Mouse (Mus musculus) intestine, embryonic 14.5 days (tissue): ENCODE measurements around the gene Lpcat3. TPM values are rescaled to one million over a fixed set of nuclear protein-coding genes. Genes with fewer than 3 reads are reported as not detected.
"Not testable (repeated sequence)": the region's sequence is repeated elsewhere in the genome, so short reads cannot be mapped to it uniquely, and the experiment has no call there.

Experiments
- ATAC-seq: fragments of 200-750 bp; cut with Nextera tagmentation; replicated peaks from 2 replicates; pipeline ENCODE4 v1.8.0; 2017; ENCODE audit warnings: low read depth, moderate number of reproducible peaks, moderate TSS enrichment, moderate library complexity; ENCODE audit not compliant: low FRiP score, low TSS enrichment
- DNase-seq: peaks from one replicate; pipeline ENCODE4 v3.0.0-alpha.2; 2018; ENCODE audit warnings: low spot score
- H3K27ac ChIP-seq: fragments of 300-500 bp; sonication (generic); 2 replicates; pipeline ENCODE4 v1.5.1; 2014; ENCODE audit warnings: low read depth, mild to moderate bottlenecking, control low read depth
- H3K27me3 ChIP-seq: fragments of 300-500 bp; sonication (generic); replicated peaks from 2 replicates; pipeline ENCODE4 v1.6.1; 2014; ENCODE audit warnings: low read length, control low read depth; ENCODE audit not compliant: control insufficient read depth, insufficient read depth
- H3K36me3 ChIP-seq: fragments of 300-500 bp; sonication (generic); 2 replicates; pipeline ENCODE4 v1.6.1; 2014; ENCODE audit warnings: low read length, control low read depth; ENCODE audit not compliant: control insufficient read depth, insufficient read depth
- H3K4me1 ChIP-seq: fragments of 300-500 bp; sonication (generic); replicated peaks from 2 replicates; pipeline ENCODE4 v1.6.1; 2014; ENCODE audit warnings: low read length, control low read depth, mixed read lengths; ENCODE audit not compliant: control insufficient read depth, insufficient read depth
- H3K4me2 ChIP-seq: fragments of 300-500 bp; sonication (generic); 2 replicates; pipeline ENCODE4 v1.6.1; 2014; ENCODE audit warnings: low read length
- H3K4me3 ChIP-seq: fragments of 300-500 bp; sonication (generic); 2 replicates; pipeline ENCODE4 v1.5.1; 2014; ENCODE audit warnings: low read depth, low read length, control low read depth, mixed read lengths
- H3K9ac ChIP-seq: fragments of 300-500 bp; sonication (generic); 2 replicates; pipeline ENCODE4 v1.6.1; 2014; ENCODE audit warnings: mild to moderate bottlenecking, low read length
- H3K9me3 ChIP-seq: fragments of 300-500 bp; sonication (generic); 2 replicates; pipeline ENCODE4 v1.6.1; 2016; ENCODE audit warnings: low read length, control low read depth; ENCODE audit not compliant: control insufficient read depth
- WGBS: fragments of 180-500 bp; shearing (Covaris S2); extraction: QIAGEN DNeasy Blood & Tissue Kit; methylation state at CpG from one replicate; pipeline ENCODE4 v1.1.7; 2014; 5-methylcytosine and 5-hydroxymethylcytosine counted together
- polyA plus RNA-seq: library from polyadenylated mRNA; unstranded; fragments of >200 nt; fragmentation: Nextera tagmentation; extraction: Ambion mirVana; gene quantifications from 2 replicates; pipeline ENCODE4 v1.2.1, GENCODE M21; 2014

Lpcat3 gene
- polyA plus RNA-seq, result 75.5 and 79.8 TPM in 2 replicates

DNA sequence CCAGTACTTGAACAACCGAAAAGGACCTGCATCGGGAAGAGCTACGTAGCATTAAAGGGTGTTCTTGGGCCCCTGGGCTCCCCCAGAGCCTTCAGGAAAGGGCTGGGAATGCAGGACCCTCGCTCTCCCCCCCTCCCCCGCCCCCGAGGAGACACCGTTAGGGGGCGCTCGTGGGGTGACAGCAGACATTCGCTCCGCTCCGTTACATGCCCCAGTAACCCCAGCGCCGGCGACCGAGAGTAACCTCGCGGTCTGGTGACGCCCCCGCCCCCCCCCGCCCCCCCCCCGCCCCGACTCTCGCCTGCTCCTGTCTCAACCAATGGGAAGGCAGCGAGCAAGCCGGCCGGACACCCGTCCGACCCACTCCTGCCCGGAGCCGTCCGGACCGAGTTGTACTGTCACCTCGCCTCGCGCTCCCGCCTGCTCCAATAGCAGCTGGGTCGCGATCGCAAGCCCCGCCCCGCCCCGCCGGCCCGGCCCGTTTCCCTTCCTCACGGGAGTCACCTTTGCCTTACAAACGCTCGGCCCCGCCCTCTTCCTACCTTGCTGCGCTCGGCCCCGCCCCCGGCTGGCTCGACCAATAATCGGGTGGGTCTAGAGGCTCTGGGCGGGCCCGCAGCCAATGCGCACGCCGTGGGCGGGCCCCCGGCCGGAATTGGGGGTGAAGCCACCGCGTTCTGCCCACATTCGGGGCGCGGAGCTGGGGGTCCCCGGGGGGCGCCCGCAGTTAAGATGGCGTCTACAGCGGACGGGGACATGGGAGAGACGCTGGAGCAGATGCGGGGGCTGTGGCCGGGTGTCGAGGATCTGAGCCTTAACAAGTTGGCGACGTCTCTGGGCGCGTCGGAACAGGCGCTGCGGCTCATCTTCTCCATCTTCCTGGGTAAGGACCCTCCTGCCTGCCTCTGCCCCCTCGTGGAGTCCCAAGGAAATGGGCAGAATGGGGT is at the start of gene Lpcat3:
Gene Lpcat3, plus strand, starts transcription at position 551 of the 947 bp plus-strand sequence.
- H3K9ac ChIP-seq, result peak within 1 kb of the TSS; percentile 60
- H3K4me1 ChIP-seq, result peaks cover 8% of the 10 kb centered on the region; the same call in 1 of the 2 replicates
- H3K4me3 ChIP-seq, result peak within 1 kb of the TSS; percentile 65
- no peaks in the 10 kb centered on the region for H3K27me3 ChIP-seq
- no peaks in the 10 kb centered on the region for H3K36me3 ChIP-seq
- H3K27ac ChIP-seq, result peak within 1 kb of the TSS; percentile 38; the same call in 1 of the 2 replicates
- ATAC-seq (peak; percentile 98), DNase-seq (peak; percentile 98)
- WGBS, result under 1% methylated on average over 69 of the region's 87 CpGs
- H3K4me2 ChIP-seq, result peak within 1 kb of the TSS; percentile 56
- no peaks in the 10 kb centered on the region for H3K9me3 ChIP-seq

DNA sequence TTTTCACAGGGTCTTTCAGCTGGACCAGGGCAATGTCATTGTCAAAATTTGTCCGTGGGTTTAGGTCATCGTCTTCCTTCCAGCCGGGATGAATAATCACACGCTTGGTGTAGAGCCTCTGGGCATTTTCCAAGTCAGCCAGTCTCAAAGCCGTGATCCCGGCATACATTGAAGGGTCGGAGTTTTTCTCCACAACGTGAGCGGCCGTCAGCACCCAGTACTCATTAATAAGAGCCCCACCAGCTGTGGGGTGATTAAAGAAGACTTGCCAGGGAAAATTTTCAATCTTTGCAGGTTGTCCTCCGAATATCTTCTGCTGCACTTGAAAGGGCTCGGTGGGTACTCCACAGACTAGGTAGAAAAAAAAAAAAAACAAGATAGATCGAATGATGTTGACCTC is 37.2 kb upstream of the Lpcat3 start:
- Histone ChIP-seq H3K9ac (no peak overlapping the region), H3K36me3 (no peaks in the 10 kb centered on the region), H3K4me1 (no peaks in the 10 kb centered on the region), H3K9me3 (no peaks in the 10 kb centered on the region), H3K4me3 (no peak overlapping the region), H3K4me2 (no peak overlapping the region), H3K27ac (no peak overlapping the region), H3K27me3 (no peaks in the 10 kb centered on the region)
- DNase-seq, result no peak
- 87% methylated on average over 13 of the region's 13 CpGs for WGBS
- no peak for ATAC-seq

GRCm38 (mm10) chr6:124626184-124626583 is 36.6 kb upstream of the Lpcat3 start:
- DNase-seq, H3K9ac ChIP-seq, H3K4me3 ChIP-seq, ATAC-seq, H3K4me2 ChIP-seq, H3K9me3 ChIP-seq, H3K27me3 ChIP-seq, H3K27ac ChIP-seq, H3K4me1 ChIP-seq, H3K36me3 ChIP-seq: not testable (repeated sequence)
- 30% methylated on average over 1 of the region's 1 CpGs for WGBS

DNA sequence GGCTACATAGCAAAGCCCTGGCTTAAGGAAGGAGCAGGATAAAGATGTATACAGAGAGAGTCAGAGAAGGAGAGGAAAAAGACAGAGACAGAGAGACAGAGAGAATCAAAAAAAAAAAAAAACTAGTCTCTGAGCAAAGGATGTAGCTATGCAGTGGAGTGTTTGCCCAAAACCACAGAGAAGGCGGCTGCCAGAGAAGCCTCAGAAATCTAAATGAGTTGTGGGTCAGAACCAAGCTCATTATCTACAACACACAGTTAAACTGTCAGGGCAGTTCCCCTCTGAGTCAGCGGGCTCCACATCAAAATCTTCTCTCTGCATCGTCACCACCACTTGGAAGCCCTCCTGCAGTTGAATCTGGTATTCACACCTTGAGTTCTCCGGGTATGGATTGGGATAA is 32.1 kb upstream of the Lpcat3 start:
- Histone ChIP-seq H3K36me3 (no peaks in the 10 kb centered on the region), H3K27me3 (no peaks in the 10 kb centered on the region), H3K4me2 (no peak overlapping the region), H3K9me3 (no peaks in the 10 kb centered on the region), H3K4me3 (no peak overlapping the region), H3K27ac (no peak overlapping the region), H3K9ac (no peak overlapping the region), H3K4me1 (no peaks in the 10 kb centered on the region)
- 89% methylated on average over 4 of the region's 4 CpGs for WGBS
- no peak for DNase-seq
- no peak for ATAC-seq

DNA sequence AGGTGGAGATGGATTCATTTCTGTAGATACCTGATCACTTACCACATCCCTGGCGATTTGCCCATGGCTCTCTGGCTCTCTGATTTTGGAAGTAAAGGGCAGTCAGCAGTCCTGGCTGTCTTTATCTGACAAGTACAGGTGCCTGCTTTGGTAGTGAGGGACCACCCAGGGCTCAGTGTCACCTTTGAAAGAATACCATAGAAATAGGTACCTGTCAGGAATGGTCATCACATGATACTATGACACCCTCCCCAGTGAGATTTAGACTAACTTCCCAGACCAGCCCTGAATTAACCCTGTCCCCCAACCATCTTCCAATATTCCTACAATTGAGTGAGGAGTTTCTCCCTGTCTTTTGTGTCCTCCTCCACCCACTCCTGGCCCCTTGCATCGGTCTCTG is 26.8 kb upstream of the Lpcat3 start, which contains the start of gene C1s2:
Gene C1s2, minus strand, starts transcription at position 101 of the 400 bp plus-strand sequence.
- not testable (repeated sequence) for ATAC-seq, H3K4me2 ChIP-seq
- WGBS, result 85% methylated on average over 2 of the region's 2 CpGs

DNA sequence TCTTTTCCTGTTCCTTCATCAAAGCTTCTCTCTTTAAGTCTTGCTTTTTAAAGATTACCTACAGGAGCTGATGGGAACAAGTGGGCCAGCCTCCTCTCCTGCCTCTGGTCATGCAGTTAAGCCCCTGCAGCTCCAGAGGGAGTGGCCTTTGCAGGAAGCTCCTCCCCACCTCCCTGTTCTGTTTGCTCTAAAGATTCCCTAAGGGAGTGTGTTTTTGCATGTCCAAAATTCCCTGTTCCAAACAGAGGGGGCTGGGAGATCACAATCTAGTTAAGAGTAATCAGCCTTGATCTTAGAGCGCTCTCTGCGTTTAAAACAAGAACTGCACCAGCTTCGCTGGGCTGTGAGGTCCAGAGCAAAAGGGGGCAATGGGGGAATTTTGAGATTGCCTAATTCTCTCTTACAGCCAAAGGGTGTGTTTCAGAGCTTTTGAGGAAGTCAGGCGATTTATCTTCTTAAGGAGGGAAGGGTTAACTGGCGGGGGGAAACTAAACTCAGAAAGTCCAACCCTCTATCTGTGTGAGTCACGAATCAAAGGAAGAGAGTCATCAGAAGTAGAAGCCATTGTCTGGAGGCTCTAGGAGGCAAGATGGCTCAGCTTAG is 25.9 kb upstream of the Lpcat3 start:
- not testable (repeated sequence) for H3K9ac ChIP-seq, H3K4me2 ChIP-seq, H3K36me3 ChIP-seq, H3K9me3 ChIP-seq, H3K4me1 ChIP-seq, H3K4me3 ChIP-seq, DNase-seq, H3K27me3 ChIP-seq, ATAC-seq, H3K27ac ChIP-seq
- 31% methylated on average over 6 of the region's 6 CpGs for WGBS

More for the DNA sequence above, 26.8 kb upstream of the Lpcat3 start, which contains the start of gene C1s2:
- H3K4me1 ChIP-seq, H3K4me3 ChIP-seq, DNase-seq, H3K9ac ChIP-seq, H3K36me3 ChIP-seq, H3K27ac ChIP-seq, H3K27me3 ChIP-seq, H3K9me3 ChIP-seq: not testable (repeated sequence)

DNA sequence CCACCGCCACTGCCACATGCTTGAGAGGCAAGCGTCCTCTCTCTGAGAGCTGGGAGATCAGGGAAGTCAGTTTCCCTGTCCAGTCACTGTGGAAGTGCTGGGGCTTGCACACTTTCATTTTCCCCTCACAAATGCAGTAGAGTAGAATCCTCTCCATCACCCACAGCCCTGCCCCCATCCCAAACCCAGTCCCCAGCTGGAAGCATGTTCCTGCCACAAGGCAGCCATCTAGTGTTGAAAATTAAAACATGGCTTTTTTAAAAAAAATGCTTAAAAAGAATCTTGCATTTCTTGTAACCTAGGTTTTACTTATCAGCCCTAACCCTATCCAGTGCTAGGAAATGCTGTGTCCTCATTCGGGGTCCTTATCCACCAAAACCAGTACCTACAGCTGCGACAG is 22.8 kb upstream of the Lpcat3 start:
- WGBS, result 83% methylated on average over 4 of the region's 4 CpGs
- no peaks in the 10 kb centered on the region for H3K27me3 ChIP-seq
- no peak for DNase-seq

DNA sequence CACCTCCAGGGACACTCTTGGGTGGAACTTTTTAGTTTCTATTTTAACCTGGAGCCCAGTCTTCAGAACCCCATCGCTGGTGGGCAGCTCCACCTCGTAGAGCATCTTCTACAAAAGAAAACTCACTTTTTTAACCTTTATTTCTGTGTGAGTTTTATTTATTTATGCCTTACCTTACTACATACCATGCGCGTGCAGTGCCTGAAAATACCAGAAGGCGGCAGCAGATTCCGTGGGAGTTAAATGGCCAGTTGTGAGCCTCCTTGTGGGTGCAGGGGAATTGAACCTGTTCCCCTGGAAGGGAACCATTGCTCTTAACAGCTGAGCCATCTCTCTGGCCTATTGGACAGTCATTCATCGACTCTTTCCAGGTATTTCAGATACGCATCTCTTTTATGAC is 21.8 kb upstream of the Lpcat3 start:
- DNase-seq, result peak; percentile 77
- no peaks in the 10 kb centered on the region for H3K27me3 ChIP-seq
- no peaks in the 10 kb centered on the region for H3K4me1 ChIP-seq
- WGBS, result 40% methylated on average over 8 of the region's 8 CpGs
- H3K9me3 ChIP-seq, result no peaks in the 10 kb centered on the region
- H3K27ac ChIP-seq, result no peak overlapping the region
- H3K9ac ChIP-seq, result no peak overlapping the region
- H3K4me2 ChIP-seq, result no peak overlapping the region
- no peak for ATAC-seq
- H3K4me3 ChIP-seq, result no peak overlapping the region
- H3K36me3 ChIP-seq, result no peaks in the 10 kb centered on the region

More for the DNA sequence above, 22.8 kb upstream of the Lpcat3 start:
- H3K27ac ChIP-seq, result no peak overlapping the region
- H3K36me3 ChIP-seq, result no peaks in the 10 kb centered on the region
- no peaks in the 10 kb centered on the region for H3K9me3 ChIP-seq
- no peak overlapping the region for H3K4me2 ChIP-seq
- no peak for ATAC-seq
- H3K9ac ChIP-seq, result no peak overlapping the region
- no peaks in the 10 kb centered on the region for H3K4me1 ChIP-seq
- no peak overlapping the region for H3K4me3 ChIP-seq
